Mouse (Mus musculus) adipocyte (in vitro differentiated cells): ENCODE data around the gene Gm11239.
"Not testable (repeated sequence)": the region's sequence is repeated elsewhere in the genome, so short reads cannot be mapped to it uniquely, and the experiment has no call there.

Source experiments
- DNase-seq: peaks from one replicate; pipeline ENCODE4 v3.0.0-alpha.2; 2016; ENCODE audit warnings: low spot score

Gene Gm11239

DNA sequence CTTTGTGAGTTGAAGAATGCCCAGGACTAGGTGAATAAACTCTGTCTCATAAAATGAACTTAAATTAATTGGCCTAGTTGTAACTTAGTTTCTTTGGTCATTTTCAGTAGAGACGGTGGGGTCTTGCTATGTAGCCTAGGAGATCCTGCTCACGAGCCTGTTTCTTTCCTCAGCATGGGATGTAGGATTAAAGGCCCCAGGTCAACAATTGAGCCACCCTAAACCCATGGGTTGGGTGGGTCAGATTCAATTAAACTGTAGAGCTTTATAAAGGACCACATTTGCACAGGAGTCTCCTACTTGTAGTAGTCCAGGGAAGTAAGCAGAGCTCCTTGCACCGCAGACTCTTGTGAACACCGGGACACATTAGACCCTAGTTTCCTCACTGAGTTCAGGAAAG lies at the start of gene Gm11239:
Gene Gm11239 (plus strand): TSS at position 301 of the 400 bp plus-strand sequence.
- not testable (repeated sequence) for DNase-seq

DNA sequence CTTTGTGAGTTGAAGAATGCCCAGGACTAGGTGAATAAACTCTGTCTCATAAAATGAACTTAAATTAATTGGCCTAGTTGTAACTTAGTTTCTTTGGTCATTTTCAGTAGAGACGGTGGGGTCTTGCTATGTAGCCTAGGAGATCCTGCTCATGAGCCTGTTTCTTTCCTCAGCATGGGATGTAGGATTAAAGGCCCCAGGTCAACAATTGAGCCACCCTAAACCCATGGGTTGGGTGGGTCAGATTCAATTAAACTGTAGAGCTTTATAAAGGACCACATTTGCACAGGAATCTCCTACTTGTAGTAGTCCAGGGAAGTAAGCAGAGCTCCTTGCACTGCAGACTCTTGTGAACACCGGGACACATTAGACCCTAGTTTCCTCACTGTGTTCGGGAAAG lies 45.5 kb upstream of the Gm11239 start, which contains the start of gene Gm11237:
Gene Gm11237 (plus strand): TSS at position 301 of the 400 bp plus-strand sequence.
- DNase-seq, result not testable (repeated sequence)

DNA sequence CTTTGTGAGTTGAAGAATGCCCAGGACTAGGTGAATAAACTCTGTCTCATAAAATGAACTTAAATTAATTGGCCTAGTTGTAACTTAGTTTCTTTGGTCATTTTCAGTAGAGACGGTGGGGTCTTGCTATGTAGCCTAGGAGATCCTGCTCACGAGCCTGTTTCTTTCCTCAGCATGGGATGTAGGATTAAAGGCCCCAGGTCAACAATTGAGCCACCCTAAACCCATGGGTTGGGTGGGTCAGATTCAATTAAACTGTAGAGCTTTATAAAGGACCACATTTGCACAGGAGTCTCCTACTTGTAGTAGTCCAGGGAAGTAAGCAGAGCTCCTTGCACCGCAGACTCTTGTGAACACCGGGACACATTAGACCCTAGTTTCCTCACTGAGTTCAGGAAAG lies 30.3 kb upstream of the Gm11239 start, which contains the start of gene Gm11236:
Gene Gm11236 (plus strand): TSS at position 301 of the 400 bp plus-strand sequence.
- not testable (repeated sequence) for DNase-seq

- DNase-seq, result not testable (repeated sequence)
Observed at GRCm38 (mm10) chr4:73661864-73662263, 6.3 kb upstream of the Gm11239 start.

DNA sequence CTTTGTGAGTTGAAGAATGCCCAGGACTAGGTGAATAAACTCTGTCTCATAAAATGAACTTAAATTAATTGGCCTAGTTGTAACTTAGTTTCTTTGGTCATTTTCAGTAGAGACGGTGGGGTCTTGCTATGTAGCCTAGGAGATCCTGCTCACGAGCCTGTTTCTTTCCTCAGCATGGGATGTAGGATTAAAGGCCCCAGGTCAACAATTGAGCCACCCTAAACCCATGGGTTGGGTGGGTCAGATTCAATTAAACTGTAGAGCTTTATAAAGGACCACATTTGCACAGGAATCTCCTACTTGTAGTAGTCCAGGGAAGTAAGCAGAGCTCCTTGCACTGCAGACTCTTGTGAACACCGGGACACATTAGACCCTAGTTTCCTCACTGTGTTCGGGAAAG lies 15.1 kb downstream of the Gm11239 start, which contains the start of gene Gm428:
Gene Gm428 (plus strand): TSS at position 301 of the 400 bp plus-strand sequence.
- DNase-seq, result not testable (repeated sequence)

GRCm38 (mm10) chr4:73718761-73719160 lies 50.6 kb downstream of the Gm11239 start:
- no peak for DNase-seq

DNA sequence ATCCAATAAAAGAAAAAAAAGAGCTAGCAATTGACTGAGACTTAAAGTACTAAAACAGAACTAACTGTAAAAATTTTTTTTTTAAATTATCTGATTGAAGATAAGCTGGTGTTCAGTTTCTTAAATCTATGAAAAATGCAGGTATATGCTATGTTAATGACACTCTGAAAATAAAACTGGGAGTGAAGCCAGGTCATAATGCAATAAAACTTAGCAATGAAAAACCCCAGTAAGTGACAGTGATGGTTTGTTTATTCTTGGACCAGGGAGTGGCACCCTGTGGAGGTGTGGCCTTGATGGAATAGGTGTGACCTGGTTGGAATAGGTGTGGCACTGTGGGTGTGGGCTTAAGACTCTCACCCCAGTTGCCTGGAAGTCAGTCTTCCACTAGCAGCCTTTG lies 51.7 kb downstream of the Gm11239 start:
- DNase-seq, result no peak
